Mouse (Mus musculus) CH12.LX (cell line): ENCODE measurements at regions not wholly inside any gene's neighbourhood (a gene's known extent, or its start where the extent isn't known, plus 50 kb on each side); places are given as distances from the start of the nearest gene placed in this dataset.

ENCODE experiments used
- DNase-seq: peaks from one replicate; pipeline ENCODE4 v3.0.0-alpha.2; 2013; ENCODE audit errors: extremely low read depth
- H3K27ac ChIP-seq: 2 replicates; pipeline ENCODE4 v1.5.1; 2012; ENCODE audit warnings: low read depth, mild to moderate bottlenecking, control low read depth, moderate library complexity; ENCODE audit not compliant: insufficient read depth
- H3K27me3 ChIP-seq: replicated peaks from 2 replicates; pipeline ENCODE3; 2012; ENCODE audit warnings: inconsistent platforms
- H3K36me3 ChIP-seq, 2 experiments: replicated peaks in 1 of 2; 2 replicates each; pipeline versions ENCODE3 to v1.6.1; 2012; ENCODE audit warnings: inconsistent platforms in 1 of 2, low read length in 1 of 2, mild to moderate bottlenecking in 1 of 2, mixed read lengths in 1 of 2, moderate library complexity in 1 of 2; ENCODE audit not compliant: control insufficient read depth in 1 of 2, insufficient read depth in 1 of 2
- H3K4me1 ChIP-seq, 2 experiments: 2 replicates each; pipeline ENCODE4 v1.6.1; 2012; ENCODE audit warnings: inconsistent platforms in 1 of 2, moderate library complexity in 1 of 2; ENCODE audit not compliant: insufficient read depth in 2 of 2, control insufficient read depth in 1 of 2
- H3K4me2 ChIP-seq: 2 replicates; pipeline ENCODE4 v1.6.1; 2012; ENCODE audit warnings: low read depth, mild to moderate bottlenecking, control low read depth; ENCODE audit not compliant: poor library complexity, insufficient read depth, severe bottlenecking
- H3K4me3 ChIP-seq, 3 experiments: fragments of 150-350 bp in 1 of 3; sonication (generic) in 1 of 3; replicated peaks in 1 of 3; 2 replicates each; pipeline versions ENCODE3 to v1.5.1; 2011 to 2012; ENCODE audit warnings: low read depth in 2 of 3, low read length in 2 of 3, mild to moderate bottlenecking in 2 of 3, moderate library complexity in 2 of 3, control low read depth in 1 of 3, improper control_type of control experiment in 1 of 3, inconsistent platforms in 1 of 3, mixed read lengths in 1 of 3; ENCODE audit not compliant: poor library complexity in 1 of 3
- H3K79me2 ChIP-seq: replicated peaks from 2 replicates; pipeline ENCODE4 v1.6.1; 2012; ENCODE audit warnings: mild to moderate bottlenecking, moderate library complexity; ENCODE audit not compliant: control insufficient read depth, poor library complexity, insufficient read depth, severe bottlenecking; ENCODE audit errors: extremely low read depth
- H3K9ac ChIP-seq: 2 replicates; pipeline ENCODE4 v1.6.1; 2012; ENCODE audit warnings: low read depth, mild to moderate bottlenecking, control low read depth, moderate library complexity; ENCODE audit not compliant: insufficient read depth
- H3K9me3 ChIP-seq: replicated peaks from 2 replicates; pipeline ENCODE3; 2012; ENCODE audit warnings: low read length, inconsistent platforms, mixed read lengths
- BHLHE40 ChIP-seq: IDR thresholded peaks from 2 replicates; pipeline ENCODE4 v1.6.1; 2011; ENCODE audit warnings: mild to moderate bottlenecking, low read depth, low read length, improper control_type of control experiment
- CHD2 ChIP-seq: IDR thresholded peaks from 2 replicates; pipeline ENCODE4 v1.6.1; 2011; ENCODE audit warnings: low read length, improper control_type of control experiment
- CTCF ChIP-seq, 2 experiments: IDR thresholded peaks in 1 of 2; conservative IDR thresholded peaks in 1 of 2; 2 replicates each; pipeline ENCODE4 v1.5.1; 2011 to 2012; ENCODE audit warnings: low read depth in 2 of 2, low read length in 2 of 2, improper control_type of control experiment in 1 of 2, inconsistent platforms in 1 of 2, mild to moderate bottlenecking in 1 of 2, moderate library complexity in 1 of 2
- EP300 ChIP-seq: IDR thresholded peaks from 2 replicates; pipeline ENCODE4 v1.6.1; 2011; ENCODE audit warnings: low read length, improper control_type of control experiment
- ETS1 ChIP-seq: conservative IDR thresholded peaks from 2 replicates; pipeline ENCODE4 v1.6.1; 2012; ENCODE audit warnings: low read depth, mild to moderate bottlenecking, inconsistent platforms, low read length, improper control_type of control experiment, moderate library complexity
- GABPA ChIP-seq: IDR thresholded peaks from 2 replicates; pipeline ENCODE4 v1.6.1; 2012; ENCODE audit warnings: low read depth, low read length, improper control_type of control experiment, inconsistent platforms; ENCODE audit not compliant: insufficient replicate concordance
- IRF4 ChIP-seq: IDR thresholded peaks from 2 replicates; pipeline ENCODE4 v1.6.1; 2014; ENCODE audit warnings: low read depth, mild to moderate bottlenecking, inconsistent platforms, low read length, improper control_type of control experiment
- JUN ChIP-seq: IDR thresholded peaks from 2 replicates; pipeline ENCODE4 v1.6.1; 2011; ENCODE audit warnings: low read depth, mild to moderate bottlenecking, low read length, improper control_type of control experiment, moderate library complexity; ENCODE audit not compliant: insufficient read depth
- JUND ChIP-seq: conservative IDR thresholded peaks from 2 replicates; pipeline ENCODE4 v1.6.1; 2011; ENCODE audit warnings: low read depth, low read length, improper control_type of control experiment
- KAT2A ChIP-seq: IDR thresholded peaks from 2 replicates; pipeline ENCODE4 v1.6.1; 2012; ENCODE audit warnings: low read length, improper control_type of control experiment, inconsistent platforms; ENCODE audit not compliant: insufficient replicate concordance
- MAX ChIP-seq: IDR thresholded peaks from 2 replicates; pipeline ENCODE4 v1.6.1; 2011; ENCODE audit warnings: low read length, improper control_type of control experiment
- MYC ChIP-seq: IDR thresholded peaks from 2 replicates; pipeline ENCODE4 v1.6.1; 2011; ENCODE audit warnings: low read depth, mild to moderate bottlenecking, improper control_type of control experiment, low read length
- NELFE ChIP-seq: IDR thresholded peaks from 2 replicates; pipeline ENCODE4 v1.6.1; 2011; ENCODE audit warnings: low read depth, low read length, improper control_type of control experiment
- NRF1 ChIP-seq: IDR thresholded peaks from 2 replicates; pipeline ENCODE4 v1.6.1; 2014; ENCODE audit warnings: low read depth, mild to moderate bottlenecking, inconsistent platforms, low read length, improper control_type of control experiment, moderate library complexity
- POLR2A ChIP-seq: IDR thresholded peaks from 2 replicates; pipeline ENCODE4 v1.6.1; 2011; ENCODE audit warnings: low read depth, mild to moderate bottlenecking, improper control_type of control experiment, low read length
- RCOR1 ChIP-seq: conservative IDR thresholded peaks from 2 replicates; pipeline ENCODE4 v1.6.1; 2012; ENCODE audit warnings: low read depth, mild to moderate bottlenecking, inconsistent platforms, low read length, improper control_type of control experiment
- SIN3A ChIP-seq: IDR thresholded peaks from 2 replicates; pipeline ENCODE4 v1.6.1; 2012; ENCODE audit warnings: low read length, improper control_type of control experiment, inconsistent platforms
- SMC3 ChIP-seq: IDR thresholded peaks from 2 replicates; pipeline ENCODE4 v1.6.1; 2011; ENCODE audit warnings: low read depth, low read length, improper control_type of control experiment
- TBP ChIP-seq: conservative IDR thresholded peaks from 2 replicates; pipeline ENCODE4 v1.6.1; 2011; ENCODE audit warnings: low read depth, low read length, improper control_type of control experiment
- TCF12 ChIP-seq: IDR thresholded peaks from 2 replicates; pipeline ENCODE4 v1.6.1; 2014; ENCODE audit warnings: low read depth, mild to moderate bottlenecking, inconsistent platforms, low read length, improper control_type of control experiment
- USF2 ChIP-seq: conservative IDR thresholded peaks from 2 replicates; pipeline ENCODE4 v1.6.1; 2011; ENCODE audit warnings: low read depth, low read length, improper control_type of control experiment
- dilution Hi-C: fragments of 300-500 bp; cut with MboI; formaldehyde crosslinking; loops from 2 replicates; pipeline ENCODE4 v1.14.3; 2020; ENCODE audit warnings: low sequenced_read_pairs; ENCODE audit not compliant: extremely low pct_unique_long_range_greater_than_20kb, extremely low pct_ligation_motif_present
- in situ Hi-C: fragments of 300-500 bp; cut with MboI; formaldehyde crosslinking; loops from 3 replicates; pipeline ENCODE4 v1.14.3; 2019; ENCODE audit warnings: low sequenced_read_pairs, low pct_ligation_motif_present, low pct_unique_long_range_greater_than_20kb, mixed read lengths

DNA sequence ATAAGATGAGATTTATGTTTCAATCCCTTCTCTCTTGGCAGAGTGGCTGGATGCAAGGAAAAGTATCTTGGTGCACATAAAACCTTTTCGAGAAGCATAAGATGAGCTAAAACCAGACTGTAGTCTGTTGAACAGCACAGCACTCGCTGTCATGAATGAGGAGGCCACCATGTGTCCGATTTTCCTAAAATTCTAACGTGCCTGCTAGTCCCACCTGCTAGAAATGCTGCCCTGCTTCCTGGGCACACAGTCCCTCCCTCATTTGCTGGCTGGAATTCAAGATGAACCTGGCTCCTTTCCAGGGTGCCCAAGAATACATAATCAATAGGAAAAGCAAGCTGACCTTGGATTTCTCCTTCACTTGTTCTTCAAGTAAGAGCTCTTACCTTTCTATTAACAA, 501.4 kb upstream of the Map3k7 start:
- Histone ChIP-seq H3K9ac (no peak overlapping the region), H3K27me3 (no peaks in the 10 kb centered on the region), H3K79me2 (no peaks in the 10 kb centered on the region), H3K4me1 (no peaks in the 10 kb centered on the region), H3K27ac (no peak overlapping the region), H3K4me2 (no peak overlapping the region), H3K36me3 (no peaks in the 10 kb centered on the region), H3K9me3 (peaks cover 12% of the 10 kb centered on the region), H3K4me3 (no peak overlapping the region)
- dilution Hi-C loops (no loop called here), in situ Hi-C loops (no loop called here)
- TF ChIP-seq NRF1 (no peak), MAX (no peak), POLR2A (no peak)
- no peak for DNase-seq

- Histone ChIP-seq H3K27me3 (no peaks in the 10 kb centered on the region), H3K9ac (no peak overlapping the region), H3K4me1 (no peaks in the 10 kb centered on the region), H3K27ac (no peak overlapping the region), H3K4me2 (no peak overlapping the region), H3K4me3 (no peak overlapping the region), H3K79me2 (no peaks in the 10 kb centered on the region), H3K36me3 (no peaks in the 10 kb centered on the region), H3K9me3 (peaks cover 10% of the 10 kb centered on the region)
- TF ChIP-seq BHLHE40 (no peak), NELFE (no peak), IRF4 (no peak), CTCF (conservative IDR thresholded peaks at IDR 0.05 in 1 of 2, IDR thresholded peaks at IDR 0.05 in 1 of 2; ENCODE audit: low read depth in 2 of 2, low read length in 2 of 2) (no peak), POLR2A (no peak), CHD2 (no peak), SMC3 (no peak), SIN3A (no peak), JUND (no peak), GABPA (no peak), TBP (no peak), EP300 (no peak), TCF12 (no peak), MYC (no peak), USF2 (no peak), RCOR1 (no peak), JUN (no peak), NRF1 (no peak), ETS1 (no peak), KAT2A (no peak)
- no peak for DNase-seq
- dilution Hi-C loops (no loop called here), in situ Hi-C loops (no loop called here)
Measured at GRCm38 (mm10) chr4:31463130-31463698, 500.7 kb upstream of the Map3k7 start.
